Mouse (Mus musculus): ENCODE results near the gene Lrrc56. TPM values are rescaled to one million over a fixed set of nuclear protein-coding genes. Genes with fewer than 3 reads are reported as not detected.

Gene Lrrc56
- polyA plus RNA-seq, 1 experiment from 2014 or later, result 4.4 TPM

DNA sequence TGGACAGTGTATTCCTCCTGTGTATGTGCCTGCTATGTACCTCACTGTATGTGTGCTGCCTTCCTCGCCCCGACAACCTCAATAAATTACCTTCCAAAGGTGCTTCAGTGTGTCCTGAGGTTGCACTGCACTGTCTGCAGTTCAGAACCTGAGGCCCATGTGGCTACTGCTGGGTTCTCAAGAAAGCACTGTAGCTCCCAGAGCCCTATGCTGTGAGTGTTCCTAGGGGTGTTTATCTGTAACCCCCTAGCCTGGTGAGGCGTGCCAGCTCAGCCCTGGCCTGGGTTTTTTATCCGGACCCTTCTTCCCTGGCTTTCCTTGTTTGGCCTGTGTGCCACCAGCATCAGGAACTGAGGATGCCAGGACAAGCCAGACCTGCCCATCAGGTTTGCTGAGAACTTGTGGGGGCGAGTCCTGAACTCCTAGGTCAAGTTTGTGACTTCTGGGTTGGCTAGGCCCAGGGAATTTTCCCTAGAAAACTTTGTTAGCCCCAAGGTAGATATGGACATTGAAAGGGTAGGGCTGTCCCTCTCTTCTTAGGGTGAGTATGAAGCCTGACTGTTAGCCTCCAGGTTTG lies 24.7 kb downstream of the Lrrc56 start:
- Histone ChIP-seq H3K4me3 (ENCODE audit: low read depth, low read length) (no peak overlapping the region), H3K4me1 (ENCODE audit: control insufficient read depth, insufficient read depth, low read length) (peaks cover 28% of the 10 kb centered on the region), H3K4me2 (ENCODE audit: low read depth, low read length) (no peak overlapping the region), H3K36me3 (ENCODE audit: control insufficient read depth, insufficient read depth, low read length) (no peaks in the 10 kb centered on the region), H3K27ac (ENCODE audit: low read depth, low read length) (no peak overlapping the region), H3K9me3 (ENCODE audit: control insufficient read depth, low read length) (no peaks in the 10 kb centered on the region), H3K9ac (replicated peaks; ENCODE audit: low read depth, low read length) (no peak overlapping the region), H3K27me3 (ENCODE audit: control insufficient read depth, insufficient read depth, low read length) (no peaks in the 10 kb centered on the region)
- WGBS, result 94% methylated on average over 5 of the region's 5 CpGs
- ATAC-seq (ENCODE audit: low read depth), result no peak

DNA sequence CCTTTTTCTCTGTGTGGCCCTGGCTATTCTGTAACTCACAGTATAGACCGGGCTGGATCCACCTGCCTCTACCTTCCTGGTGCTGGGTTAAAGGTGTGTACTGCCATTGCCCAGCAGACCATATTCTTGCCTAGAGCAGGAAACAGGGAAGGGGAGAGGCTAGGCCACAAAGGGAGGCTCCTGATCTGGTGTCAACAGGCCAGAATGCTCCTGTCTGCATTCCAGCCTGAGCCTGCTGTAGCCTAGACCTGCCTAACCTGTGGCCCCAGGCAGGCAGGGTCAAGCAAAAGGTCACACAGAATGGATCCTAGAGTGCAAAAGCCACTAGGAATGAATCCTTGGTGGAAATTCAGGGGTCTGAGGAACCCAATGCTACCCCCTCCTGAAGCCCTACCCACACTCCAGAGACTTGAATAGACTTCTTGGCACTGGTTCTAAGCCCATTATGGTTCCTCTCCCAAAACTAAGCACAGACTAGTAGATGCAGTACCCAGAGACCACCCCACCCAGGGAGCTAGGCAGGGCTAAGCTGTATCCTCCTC lies 25.7 kb downstream of the Lrrc56 start:
- no peak overlapping the region for H3K4me3 ChIP-seq (ENCODE audit: low read depth, low read length)
- no peaks in the 10 kb centered on the region for H3K27me3 ChIP-seq (ENCODE audit: control insufficient read depth, insufficient read depth, low read length)
- peaks cover 28% of the 10 kb centered on the region for H3K4me1 ChIP-seq (ENCODE audit: control insufficient read depth, insufficient read depth, low read length)
- WGBS, result 94% methylated on average over 1 of the region's 1 CpGs
- H3K9me3 ChIP-seq (ENCODE audit: control insufficient read depth, low read length), result no peaks in the 10 kb centered on the region
- no peak overlapping the region for H3K9ac ChIP-seq (replicated peaks; ENCODE audit: low read depth, low read length)
- H3K36me3 ChIP-seq (ENCODE audit: control insufficient read depth, insufficient read depth, low read length), result no peaks in the 10 kb centered on the region
- no peak overlapping the region for H3K4me2 ChIP-seq (ENCODE audit: low read depth, low read length)
- ATAC-seq (ENCODE audit: low read depth), result no peak
- no peak overlapping the region for H3K27ac ChIP-seq (ENCODE audit: low read depth, low read length)

DNA sequence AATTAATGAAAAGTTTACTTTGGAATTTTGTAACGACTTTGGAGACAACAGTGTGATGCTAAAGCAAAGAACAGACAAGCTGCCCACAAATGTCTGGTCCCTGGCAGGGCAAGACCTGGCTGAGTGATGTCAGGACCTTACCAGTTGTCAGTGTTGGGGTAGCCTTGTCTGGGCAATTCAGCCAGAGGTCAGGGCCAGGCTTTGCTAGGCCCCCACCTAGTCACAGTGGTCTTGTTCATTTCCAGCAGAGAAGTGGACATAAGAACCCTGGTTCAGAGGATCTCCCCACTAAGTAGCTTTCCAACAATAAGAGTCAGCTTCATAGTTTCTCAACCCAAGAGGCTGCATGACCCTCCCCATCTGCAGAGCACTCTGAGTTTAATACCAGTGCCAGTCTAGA lies 26.4 kb downstream of the Lrrc56 start:
- Histone ChIP-seq H3K4me1 (ENCODE audit: control insufficient read depth, insufficient read depth, low read length) (peaks cover 22% of the 10 kb centered on the region), H3K27me3 (ENCODE audit: control insufficient read depth, insufficient read depth, low read length) (no peaks in the 10 kb centered on the region), H3K9me3 (ENCODE audit: control insufficient read depth, low read length) (no peaks in the 10 kb centered on the region), H3K9ac (replicated peaks; ENCODE audit: low read depth, low read length) (no peak overlapping the region), H3K4me2 (ENCODE audit: low read depth, low read length) (no peak overlapping the region), H3K4me3 (ENCODE audit: low read depth, low read length) (no peak overlapping the region; the same call in 1 of the 2 replicates), H3K27ac (ENCODE audit: low read depth, low read length) (no peak overlapping the region), H3K36me3 (ENCODE audit: control insufficient read depth, insufficient read depth, low read length) (no peaks in the 10 kb centered on the region)
- no peak for ATAC-seq (ENCODE audit: low read depth)
- 94% methylated on average over 1 of the region's 1 CpGs for WGBS

DNA sequence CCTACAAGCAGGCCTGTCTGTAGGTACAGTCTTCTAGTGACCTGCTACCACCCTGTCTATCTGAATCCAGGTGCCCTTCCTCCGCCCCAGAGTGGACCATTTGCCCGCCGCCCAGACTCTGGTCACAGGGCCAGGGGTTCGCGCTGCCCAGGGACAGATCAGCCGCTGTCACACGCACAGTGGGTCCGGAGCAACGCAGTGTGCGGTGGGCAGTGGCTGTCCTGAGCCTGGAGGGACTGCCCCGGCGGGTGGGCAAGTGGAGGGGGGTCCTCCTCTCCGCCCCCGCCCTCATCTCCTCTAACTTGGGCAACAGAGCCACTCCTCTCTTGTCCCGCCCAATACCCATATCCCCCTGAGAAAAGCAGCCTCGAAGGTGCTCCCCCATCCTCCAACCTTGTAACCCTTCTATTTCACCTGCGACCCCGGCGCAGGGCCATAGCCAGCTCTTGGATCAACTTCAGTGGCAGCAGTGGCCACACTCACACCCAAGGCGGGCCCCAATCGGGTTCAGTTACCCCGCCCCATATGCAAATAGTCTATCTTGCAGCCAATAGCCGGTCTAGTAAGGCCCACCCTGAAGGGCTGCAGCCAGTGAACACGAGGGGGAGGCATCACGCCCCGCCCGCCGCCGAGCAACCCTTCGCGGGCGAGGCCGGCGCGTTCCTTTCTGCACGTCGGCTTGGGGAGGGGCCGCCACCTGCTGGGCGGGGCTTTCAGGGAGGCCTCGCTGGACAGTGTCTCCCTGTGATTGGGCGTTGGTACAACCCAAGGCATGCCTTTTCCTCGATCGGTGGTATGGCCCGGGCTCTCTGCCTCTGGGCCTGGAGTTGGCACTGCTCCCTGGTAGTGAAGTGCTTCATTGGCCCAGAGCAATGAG lies 27.5 kb downstream of the Lrrc56 start:
- H3K4me3 ChIP-seq (ENCODE audit: low read depth, low read length), result peak overlapping the region; percentile 38
- peaks cover 18% of the 10 kb centered on the region for H3K4me1 ChIP-seq (ENCODE audit: control insufficient read depth, insufficient read depth, low read length)
- no peaks in the 10 kb centered on the region for H3K9me3 ChIP-seq (ENCODE audit: control insufficient read depth, low read length)
- H3K27me3 ChIP-seq (ENCODE audit: control insufficient read depth, insufficient read depth, low read length), result no peaks in the 10 kb centered on the region
- no peaks in the 10 kb centered on the region for H3K36me3 ChIP-seq (ENCODE audit: control insufficient read depth, insufficient read depth, low read length)
- ATAC-seq (ENCODE audit: low read depth), result peak; percentile 95
- H3K9ac ChIP-seq (replicated peaks; ENCODE audit: low read depth, low read length), result peak overlapping the region; percentile 47
- H3K27ac ChIP-seq (ENCODE audit: low read depth, low read length), result peak overlapping the region; percentile 75
- H3K4me2 ChIP-seq (ENCODE audit: low read depth, low read length), result peak overlapping the region; percentile 59
- whole genome bisulfite sequencing, result 2% methylated on average over 44 of the region's 44 CpGs

DNA sequence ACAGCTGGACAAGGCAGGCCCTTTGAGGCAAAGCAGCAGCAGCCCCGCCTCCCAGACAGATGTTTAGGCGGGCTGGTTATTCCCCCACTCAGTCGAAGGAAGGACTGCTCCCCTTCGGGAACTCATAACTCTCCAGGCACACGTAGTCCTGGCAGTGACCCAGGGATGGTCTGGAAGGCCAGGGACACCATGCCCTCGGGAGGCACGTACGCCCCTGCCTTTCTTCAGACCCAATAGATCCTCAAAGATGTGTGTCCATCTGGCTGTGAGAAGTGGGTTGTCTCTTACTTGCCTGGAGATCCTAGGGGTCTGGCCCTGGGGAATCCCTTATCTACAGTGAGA lies 28.1 kb downstream of the Lrrc56 start:
- Histone ChIP-seq H3K4me1 (ENCODE audit: control insufficient read depth, insufficient read depth, low read length) (peaks cover 14% of the 10 kb centered on the region; the same call in 1 of the 2 replicates), H3K9ac (replicated peaks; ENCODE audit: low read depth, low read length) (peak overlapping the region; percentile 37), H3K9me3 (ENCODE audit: control insufficient read depth, low read length) (no peaks in the 10 kb centered on the region), H3K27me3 (ENCODE audit: control insufficient read depth, insufficient read depth, low read length) (no peaks in the 10 kb centered on the region), H3K27ac (ENCODE audit: low read depth, low read length) (peak overlapping the region; percentile 75), H3K4me2 (ENCODE audit: low read depth, low read length) (peak overlapping the region; percentile 59), H3K36me3 (ENCODE audit: control insufficient read depth, insufficient read depth, low read length) (no peaks in the 10 kb centered on the region), H3K4me3 (ENCODE audit: low read depth, low read length) (peak overlapping the region; percentile 38)
- WGBS, result 8% methylated on average over 8 of the region's 8 CpGs
- ATAC-seq (ENCODE audit: low read depth), result no peak

DNA sequence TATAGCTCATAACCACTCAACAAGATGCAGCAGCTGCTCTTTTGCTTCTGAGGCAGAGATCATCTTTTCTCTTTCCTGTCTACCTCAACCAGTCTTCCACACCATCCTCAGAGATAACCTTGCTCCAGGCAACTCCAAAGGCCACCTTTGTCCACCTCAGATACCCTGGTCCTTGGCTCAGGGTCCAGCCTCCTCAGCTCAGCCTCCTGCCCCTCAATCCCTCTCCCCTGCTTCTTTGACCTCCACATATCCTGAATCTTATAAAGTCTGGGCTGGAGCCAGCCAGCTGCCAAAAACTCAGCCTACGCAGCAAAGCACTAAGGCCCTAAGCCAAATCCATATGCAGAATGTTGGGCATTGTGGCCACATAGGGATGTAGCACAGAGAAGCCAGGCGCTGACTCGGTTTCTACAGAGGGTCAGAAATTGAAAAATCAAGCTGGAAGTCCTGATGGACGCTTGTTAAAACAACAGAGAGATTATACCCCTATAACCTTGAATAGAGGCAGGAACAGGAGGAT lies 28.8 kb downstream of the Lrrc56 start:
- no peak for ATAC-seq (ENCODE audit: low read depth)
- Histone ChIP-seq H3K9ac (replicated peaks; ENCODE audit: low read depth, low read length) (no peak overlapping the region), H3K9me3 (ENCODE audit: control insufficient read depth, low read length) (no peaks in the 10 kb centered on the region), H3K27me3 (ENCODE audit: control insufficient read depth, insufficient read depth, low read length) (no peaks in the 10 kb centered on the region), H3K4me2 (ENCODE audit: low read depth, low read length) (peak overlapping the region; percentile 59; the same call in 1 of the 2 replicates), H3K36me3 (ENCODE audit: control insufficient read depth, insufficient read depth, low read length) (no peaks in the 10 kb centered on the region), H3K4me3 (ENCODE audit: low read depth, low read length) (no peak overlapping the region), H3K27ac (ENCODE audit: low read depth, low read length) (no peak overlapping the region), H3K4me1 (ENCODE audit: control insufficient read depth, insufficient read depth, low read length) (peaks cover 14% of the 10 kb centered on the region; the same call in 1 of the 2 replicates)
- 89% methylated on average over 4 of the region's 4 CpGs for WGBS

DNA sequence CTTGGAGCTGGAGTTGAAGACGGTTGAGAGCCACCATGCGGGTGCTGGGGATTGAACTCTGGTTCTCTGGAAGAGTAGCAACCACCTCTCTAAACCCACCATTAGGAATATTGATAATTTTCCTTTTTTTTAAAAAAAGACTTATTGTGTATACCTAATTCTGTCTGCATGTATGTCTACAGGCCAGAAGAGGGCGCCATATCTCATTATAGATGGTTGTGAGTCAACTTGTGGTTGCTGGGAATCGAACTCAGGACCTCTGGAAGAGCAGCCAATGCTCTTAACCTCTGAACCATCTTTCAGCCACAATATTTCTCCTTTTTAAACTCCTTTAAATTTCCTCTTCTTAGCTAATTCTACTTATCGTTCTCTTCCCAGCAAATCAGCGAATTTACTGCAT lies 32.6 kb downstream of the Lrrc56 start:
- ATAC-seq (ENCODE audit: low read depth), result no peak
- Histone ChIP-seq H3K4me1 (ENCODE audit: control insufficient read depth, insufficient read depth, low read length) (peaks cover 23% of the 10 kb centered on the region), H3K36me3 (ENCODE audit: control insufficient read depth, insufficient read depth, low read length) (no peaks in the 10 kb centered on the region), H3K9ac (replicated peaks; ENCODE audit: low read depth, low read length) (no peak overlapping the region), H3K27me3 (ENCODE audit: control insufficient read depth, insufficient read depth, low read length) (peaks cover 5% of the 10 kb centered on the region; the same call in 1 of the 2 replicates), H3K4me3 (ENCODE audit: low read depth, low read length) (no peak overlapping the region), H3K9me3 (ENCODE audit: control insufficient read depth, low read length) (no peaks in the 10 kb centered on the region), H3K4me2 (ENCODE audit: low read depth, low read length) (no peak overlapping the region), H3K27ac (ENCODE audit: low read depth, low read length) (no peak overlapping the region)
- 85% methylated on average over 6 of the region's 6 CpGs for WGBS

DNA sequence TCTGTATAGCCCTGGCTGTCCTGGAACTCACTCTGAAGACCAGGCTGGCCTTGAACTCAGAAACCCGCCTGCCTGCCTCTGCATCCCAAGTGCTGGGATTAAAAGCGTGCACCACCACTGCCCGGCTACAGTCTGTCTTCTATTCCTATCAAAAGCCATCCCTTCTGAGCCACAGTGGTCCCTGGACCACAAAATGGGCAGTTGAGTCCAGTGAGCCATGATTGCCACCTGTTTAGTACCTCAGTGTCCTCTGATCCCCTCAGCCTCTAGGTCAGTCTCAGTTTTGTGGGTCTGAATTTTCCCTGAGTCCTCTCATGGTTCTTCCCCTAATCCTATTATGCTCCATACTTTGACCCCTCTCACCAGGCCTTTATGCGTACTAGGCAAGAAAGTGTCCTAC lies 33.8 kb downstream of the Lrrc56 start:
- peaks cover 5% of the 10 kb centered on the region; the same call in 1 of the 2 replicates for H3K27me3 ChIP-seq (ENCODE audit: control insufficient read depth, insufficient read depth, low read length)
- WGBS, result 81% methylated on average over 4 of the region's 4 CpGs
- no peaks in the 10 kb centered on the region for H3K9me3 ChIP-seq (ENCODE audit: control insufficient read depth, low read length)
- H3K4me2 ChIP-seq (ENCODE audit: low read depth, low read length), result peak overlapping the region; percentile 1; the same call in 1 of the 2 replicates
- peaks cover 15% of the 10 kb centered on the region for H3K4me1 ChIP-seq (ENCODE audit: control insufficient read depth, insufficient read depth, low read length)
- H3K27ac ChIP-seq (ENCODE audit: low read depth, low read length), result no peak overlapping the region
- H3K36me3 ChIP-seq (ENCODE audit: control insufficient read depth, insufficient read depth, low read length), result peaks cover 11% of the 10 kb centered on the region
- no peak for ATAC-seq (ENCODE audit: low read depth)
- peak overlapping the region; percentile 99; the same call in 1 of the 2 replicates for H3K4me3 ChIP-seq (ENCODE audit: low read depth, low read length)
- H3K9ac ChIP-seq (replicated peaks; ENCODE audit: low read depth, low read length), result no peak overlapping the region; the same call in 1 of the 2 replicates

All from neural tube, embryonic 14.5 days (tissue).